Comparison of ENCODE assay signal across 8 mouse cellular contexts in genomic region chr17:6691596-6691995, GRCm38 (mm10). TPM values are rescaled to one million over a fixed set of nuclear protein-coding genes. Genes with fewer than 3 reads are reported as not detected.
DNase-seq lines count a peak whose midpoint lies in the region; ATAC-seq lines count a peak whose summit lies in the region.
"Not testable (repeated sequence)": the region's sequence is repeated elsewhere in the genome, so short reads cannot be mapped to it uniquely, and the experiment has no call there.

No protein-coding gene starts in this region.

- not testable (repeated sequence) for H3K27ac ChIP-seq in midbrain, embryonic 15.5 days

- H3K4me1 ChIP-seq in midbrain, embryonic 15.5 days = not testable (repeated sequence)

- H3K36me3 ChIP-seq in midbrain, embryonic 15.5 days (replicated peaks) = not testable (repeated sequence)

- DNase-seq in A20 (ENCODE audit: low read depth, low spot score) = peak; percentile 64
- DNase-seq in adrenal gland, postnatal 14 days = peak; percentile 90
- peak; percentile 70 for DNase-seq in embryo, embryonic 10.5 days (ENCODE audit: low spot score)
- peak; percentile 91 for DNase-seq in kidney, adult 9 months
- DNase-seq in left cerebral cortex, postnatal 4 days = peak; percentile 90
- peak; percentile 76 to 88 for DNase-seq in spleen, postnatal 10 days (ENCODE audit: low spot score in 2 of 2)

- WGBS in midbrain, embryonic 15.5 days = 11% methylated on average over 2 of the region's 2 CpGs

- not testable (repeated sequence) for H3K9ac ChIP-seq in midbrain, embryonic 15.5 days

- not testable (repeated sequence) for H3K4me3 ChIP-seq in midbrain, embryonic 15.5 days

- H3K9me3 ChIP-seq in midbrain, embryonic 15.5 days = not testable (repeated sequence)

- ATAC-seq in granulocyte monocyte progenitor cell, adult 5-6 weeks (replicated peaks; ENCODE audit: poor library complexity, severe bottlenecking) = peak; percentile 58
- 0 out of 2 replicates have a peak, but pooled peaks have one; percentile 48 for ATAC-seq in midbrain, embryonic 15.5 days (replicated peaks)

- intact Hi-C loops in left cerebral cortex, postnatal 4 days (cut with DNase I) = not testable (repeated sequence)

- H3K4me2 ChIP-seq in midbrain, embryonic 15.5 days = not testable (repeated sequence)

- H3K27me3 ChIP-seq in midbrain, embryonic 15.5 days (replicated peaks) = not testable (repeated sequence)

RNA-seq across cellular contexts. Expression of gene Sytl3, which starts 32.7 kb away (rescaled TPM):
- total RNA-seq in adrenal gland, postnatal 14 days (2021) = 0.85 and 1.5 TPM in 2 replicates
- total RNA-seq in granulocyte monocyte progenitor cell, adult 5-6 weeks (2014; fragmentation: Nextera tagmentation) = not detected in 2 replicates
- total RNA-seq in granulocyte monocyte progenitor cell, adult 5-6 weeks (2017) = 0.21 and 0.60 TPM in 2 replicates
- total RNA-seq in left cerebral cortex, postnatal 4 days (2021) = 1 to 10 TPM in 1 of 2 experiments, under 1 TPM in 1; 0.68 to 1.2 TPM
- 0.32 and 0.90 TPM in 2 replicates for polyA plus RNA-seq in midbrain, embryonic 15.5 days (2015; fragmentation: Nextera tagmentation; extraction: Ambion mirVana)

RNA-seq across cellular contexts. Expression of gene Dynlt1f, which starts 35.9 kb away (rescaled TPM):
- total RNA-seq in adrenal gland, postnatal 14 days (2021) = 105 and 109 TPM in 2 replicates
- 117 and 170 TPM in 2 replicates for total RNA-seq in granulocyte monocyte progenitor cell, adult 5-6 weeks (2014; fragmentation: Nextera tagmentation)
- total RNA-seq in granulocyte monocyte progenitor cell, adult 5-6 weeks (2017) = 117 and 150 TPM in 2 replicates
- 100 to 1,000 TPM; 258 to 265 TPM for total RNA-seq in left cerebral cortex, postnatal 4 days (2021)
- 253 and 259 TPM in 2 replicates for polyA plus RNA-seq in midbrain, embryonic 15.5 days (2015; fragmentation: Nextera tagmentation; extraction: Ambion mirVana)
